Mouse (Mus musculus): Measurements from ENCODE around the gene Ralgps1.
"Not testable (repeated sequence)": the region's sequence is repeated elsewhere in the genome, so short reads cannot be mapped to it uniquely, and the experiment has no call there.

Ralgps1 gene

GRCm38 (mm10) chr2:33134766-33135490 lies 236.4 kb downstream of the Ralgps1 start:
- no peak for DNase-seq (ENCODE audit: low spot score in 2 of 2)

DNA sequence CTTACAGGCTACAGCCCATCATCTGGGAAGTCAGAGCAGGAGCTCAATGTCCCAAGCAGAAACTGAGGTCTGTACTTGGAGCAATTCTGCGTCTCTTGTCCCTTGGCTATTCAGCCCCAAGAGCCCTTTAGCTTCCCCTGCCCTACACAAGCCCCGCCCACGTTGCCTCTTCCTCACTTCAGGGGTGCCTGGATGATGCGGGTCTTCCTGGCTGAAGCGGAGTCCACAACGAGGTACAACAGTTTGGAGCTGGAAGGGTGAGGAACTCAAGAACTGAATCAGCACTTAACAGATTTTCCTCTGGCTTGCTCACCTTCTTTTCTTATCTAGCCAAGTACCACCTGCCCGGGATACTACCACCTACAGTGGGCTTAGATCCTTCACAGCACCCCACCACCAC lies 239.0 kb downstream of the Ralgps1 start:
- DNase-seq (ENCODE audit: low spot score in 2 of 2): peak in 1 of 2 experiments; percentile 33

GRCm38 (mm10) chr2:33131500-33132092 lies 239.7 kb downstream of the Ralgps1 start, which contains the start of gene Garnl3:
Gene Garnl3, minus strand, starts transcription at chr2:33131654.
- peak; percentile 61 to 69 for DNase-seq (ENCODE audit: low spot score in 2 of 2)

GRCm38 (mm10) chr2:33130526-33131483 lies 240.5 kb downstream of the Ralgps1 start:
- DNase-seq (ENCODE audit: low spot score in 2 of 2): peak; percentile 95 to 96

GRCm38 (mm10) chr2:33130141-33130525 lies 241.2 kb downstream of the Ralgps1 start:
- no peak for DNase-seq (ENCODE audit: low spot score in 2 of 2)

GRCm38 (mm10) chr2:33129696-33130095 lies 241.6 kb downstream of the Ralgps1 start:
- DNase-seq (ENCODE audit: low spot score in 2 of 2): peak in 1 of 2 experiments; percentile 24

- no peak for DNase-seq (ENCODE audit: low spot score in 2 of 2)
Observed at GRCm38 (mm10) chr2:33129005-33129404, 242.3 kb downstream of the Ralgps1 start.

DNA sequence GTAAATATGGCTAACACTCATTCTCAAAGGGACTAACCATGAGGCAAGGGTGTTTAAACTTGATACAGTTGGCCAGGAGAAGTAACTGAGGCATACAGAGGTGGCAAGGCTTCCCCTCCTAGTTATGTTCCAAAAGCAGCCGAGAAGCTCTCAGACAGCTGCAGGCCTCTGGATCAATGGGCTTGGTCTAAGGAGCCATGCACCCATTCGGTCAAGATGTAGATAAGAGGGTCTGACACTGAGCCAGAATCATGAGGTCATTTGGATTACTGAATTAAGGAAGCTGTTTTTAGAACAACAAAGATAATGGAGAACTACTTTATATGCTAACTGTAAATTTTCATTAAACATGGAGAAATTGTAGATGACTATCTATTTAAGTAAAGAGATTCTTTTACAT lies 244.0 kb downstream of the Ralgps1 start:
- no peak for DNase-seq (ENCODE audit: low spot score in 2 of 2)

DNA sequence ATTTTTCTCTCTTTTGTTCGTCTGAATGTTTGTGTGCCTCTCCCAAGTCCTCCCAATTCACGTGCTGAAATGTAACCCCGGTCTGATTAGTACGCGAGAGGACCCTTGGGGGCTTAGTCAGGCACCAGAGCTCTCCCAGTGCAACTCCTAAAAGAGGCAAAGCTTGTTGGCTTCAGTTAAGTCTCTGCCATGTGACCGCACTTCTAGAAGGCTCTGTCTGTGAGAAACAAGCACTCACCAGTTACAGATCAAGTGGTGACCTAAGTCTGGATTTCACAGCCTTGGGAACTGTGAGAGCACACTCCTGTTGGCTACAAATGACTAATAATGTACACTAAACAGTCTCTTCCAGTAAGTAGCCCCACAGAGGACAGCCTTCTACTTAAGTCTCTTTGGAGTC lies 248.4 kb downstream of the Ralgps1 start:
- DNase-seq (ENCODE audit: low spot score in 2 of 2): no peak

- DNase-seq (ENCODE audit: low spot score in 2 of 2): no peak
Observed at GRCm38 (mm10) chr2:33100536-33100935, 270.8 kb downstream of the Ralgps1 start.

GRCm38 (mm10) chr2:33097326-33097725 lies 274.0 kb downstream of the Ralgps1 start:
- DNase-seq (ENCODE audit: low spot score in 2 of 2): not testable (repeated sequence)

- DNase-seq (ENCODE audit: low spot score in 2 of 2): peak in 1 of 2 experiments; percentile 47
Observed at GRCm38 (mm10) chr2:33095221-33095671, 276.0 kb downstream of the Ralgps1 start.

DNA sequence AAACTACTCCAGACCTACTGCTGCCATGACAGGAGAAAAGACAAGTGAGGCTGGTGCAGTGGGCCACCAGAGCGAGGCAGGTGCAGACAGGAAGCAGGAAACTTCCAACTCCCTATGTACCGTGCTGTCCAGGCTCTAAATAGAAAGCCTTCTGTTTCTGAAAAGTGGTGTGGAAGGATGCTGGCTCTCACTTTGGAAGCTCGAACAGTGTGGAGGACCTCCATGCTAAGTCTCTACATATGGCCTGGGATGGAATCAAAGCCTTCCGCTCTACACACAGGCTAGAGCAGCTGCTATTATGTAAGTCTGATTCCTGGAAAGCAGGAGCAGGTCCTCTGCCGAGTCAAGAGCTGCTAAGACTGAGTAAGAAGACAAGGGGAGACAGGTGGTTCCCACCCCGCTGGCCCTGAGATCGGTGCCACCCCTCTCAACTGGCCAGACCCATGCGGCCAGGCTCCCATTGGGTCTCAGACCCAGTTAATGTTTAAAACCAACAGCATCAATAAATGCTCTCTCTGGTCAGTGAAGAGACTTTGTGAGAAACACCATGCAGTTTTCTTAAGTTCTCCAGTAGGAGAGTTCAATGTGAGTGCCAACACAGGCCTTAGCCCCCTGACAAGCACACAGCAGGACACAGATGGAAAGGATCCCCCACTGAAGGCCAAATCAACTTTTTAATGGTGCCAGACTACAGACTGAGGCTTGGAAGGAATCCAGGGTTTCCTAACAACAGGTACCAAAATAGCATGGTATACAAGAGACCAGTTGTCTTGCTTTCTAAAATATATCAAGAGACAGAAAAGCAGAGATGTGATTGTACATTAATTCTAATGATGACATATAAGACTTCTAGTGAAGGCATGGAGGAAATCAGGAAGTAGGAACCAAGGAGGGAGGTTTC lies 280.4 kb downstream of the Ralgps1 start:
- DNase-seq (ENCODE audit: low spot score in 2 of 2): peak in 1 of 2 experiments; percentile 65

GRCm38 (mm10) chr2:33090033-33090400 lies 281.3 kb downstream of the Ralgps1 start:
- not testable (repeated sequence) for DNase-seq (ENCODE audit: low spot score in 2 of 2)

DNA sequence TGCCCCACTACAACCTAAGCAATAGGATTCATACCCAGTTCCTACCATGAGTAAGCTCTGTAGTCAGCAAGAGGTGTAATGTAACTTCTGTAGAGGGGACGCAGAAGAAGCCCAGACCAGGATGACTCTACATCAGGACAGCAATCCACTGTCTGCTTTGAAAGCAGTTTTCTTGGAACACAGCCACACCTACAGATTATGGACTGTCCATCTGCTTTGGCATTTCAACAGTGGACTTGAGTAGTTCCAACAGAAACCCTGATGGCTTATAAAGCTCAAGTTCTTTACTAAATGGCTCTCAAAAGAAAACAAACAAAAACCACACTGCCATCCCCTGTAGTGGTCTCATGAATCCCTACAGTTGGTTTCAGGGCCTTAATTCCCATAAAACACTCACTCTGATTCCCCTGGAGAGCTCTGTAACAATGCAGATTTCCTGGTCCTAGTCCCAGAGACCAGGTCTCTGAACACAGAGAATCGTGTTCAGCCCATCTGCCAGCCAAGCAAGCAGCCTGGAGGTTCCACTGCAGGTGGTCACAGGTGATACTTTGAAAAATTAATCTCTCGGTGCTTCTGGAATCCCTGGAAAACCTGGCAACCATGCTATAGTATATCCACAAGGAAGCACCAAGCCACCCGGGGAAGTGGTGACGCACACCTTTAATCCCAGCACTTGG lies 281.8 kb downstream of the Ralgps1 start:
- no peak for DNase-seq (ENCODE audit: low spot score in 2 of 2)

- no peak for DNase-seq (ENCODE audit: low spot score in 2 of 2)
Observed at GRCm38 (mm10) chr2:33086671-33087363, 284.5 kb downstream of the Ralgps1 start.

DNA sequence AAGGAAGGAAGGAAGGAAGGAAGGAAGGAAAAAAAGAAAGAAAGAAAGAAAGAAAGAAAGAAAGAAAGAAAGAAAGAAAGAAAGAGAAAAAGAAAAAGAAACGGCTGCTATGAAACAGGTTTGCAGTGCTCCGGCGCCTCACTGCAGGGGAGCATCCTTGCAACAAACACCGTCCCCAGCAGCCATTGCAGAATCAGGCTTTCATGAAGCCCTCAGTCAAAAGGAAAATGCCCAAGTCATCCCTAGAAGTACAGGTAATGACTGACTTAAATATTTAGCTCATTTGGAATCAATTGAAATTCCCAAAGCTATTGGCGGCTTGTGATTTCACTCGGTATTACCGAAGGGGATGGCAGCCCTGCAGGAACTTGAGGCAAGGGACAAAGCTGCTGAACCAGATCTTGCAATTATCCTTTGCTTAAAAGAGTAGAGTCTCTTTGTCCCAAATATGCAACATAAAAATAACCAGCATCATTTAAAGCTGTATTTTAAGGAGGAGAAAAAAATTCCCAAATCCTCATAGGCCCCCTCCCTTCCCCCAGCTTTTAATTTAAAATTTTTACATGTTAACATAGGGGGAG lies 285.2 kb downstream of the Ralgps1 start:
- no peak for DNase-seq (ENCODE audit: low spot score in 2 of 2)

GRCm38 (mm10) chr2:33084221-33084620 lies 287.1 kb downstream of the Ralgps1 start:
- DNase-seq (ENCODE audit: low spot score in 2 of 2): no peak
